Mouse (Mus musculus): ENCODE results near the gene Lgi2. TPM values are rescaled to one million over a fixed set of nuclear protein-coding genes. Genes with fewer than 3 reads are reported as not detected.

Lgi2 gene
- polyA plus RNA-seq, 1 experiment from 2014 or later, result 2.7 TPM

GRCm38 (mm10) chr5:52526324-52526986 is 39.8 kb downstream of the Lgi2 start:
- Histone ChIP-seq H3K4me2 (ENCODE audit: low read length) (no peak overlapping the region), H3K4me3 (replicated peaks; ENCODE audit: low read length) (no peak overlapping the region), H3K27me3 (replicated peaks; ENCODE audit: control insufficient read depth, insufficient read depth, low read length) (no peaks in the 10 kb centered on the region), H3K4me1 (replicated peaks; ENCODE audit: control insufficient read depth, insufficient read depth, low read length) (no peaks in the 10 kb centered on the region), H3K27ac (ENCODE audit: low read length) (no peak overlapping the region), H3K9ac (replicated peaks; ENCODE audit: low read depth, low read length) (no peak overlapping the region), H3K9me3 (ENCODE audit: control insufficient read depth, low read length) (no peaks in the 10 kb centered on the region), H3K36me3 (ENCODE audit: control insufficient read depth, insufficient read depth) (no peaks in the 10 kb centered on the region)
- ATAC-seq, result no peak
- WGBS, result 93% methylated on average over 8 of the region's 8 CpGs

DNA sequence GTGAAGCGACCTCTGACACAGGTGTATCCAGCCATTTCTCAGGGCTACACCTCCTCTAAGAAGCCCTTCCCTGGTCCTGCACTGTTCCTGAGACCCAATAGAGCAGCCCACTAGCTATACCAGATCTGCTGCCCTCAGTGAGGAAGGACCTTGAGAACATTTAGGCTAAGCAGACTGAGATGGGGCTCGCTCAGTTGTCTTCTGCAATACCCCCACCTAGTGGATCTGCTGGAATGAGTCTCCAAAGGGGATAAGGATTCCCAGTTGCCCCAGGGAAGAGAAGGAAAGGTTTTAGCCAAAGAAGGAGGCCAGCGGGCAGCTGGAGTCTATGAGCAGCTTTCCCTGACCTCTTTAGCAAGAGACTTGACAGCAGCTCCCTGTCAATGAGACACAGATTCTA is 42.1 kb downstream of the Lgi2 start:
- Histone ChIP-seq H3K36me3 (ENCODE audit: control insufficient read depth, insufficient read depth) (no peaks in the 10 kb centered on the region), H3K27ac (ENCODE audit: low read length) (no peak overlapping the region), H3K4me1 (replicated peaks; ENCODE audit: control insufficient read depth, insufficient read depth, low read length) (no peaks in the 10 kb centered on the region), H3K9ac (replicated peaks; ENCODE audit: low read depth, low read length) (no peak overlapping the region), H3K27me3 (replicated peaks; ENCODE audit: control insufficient read depth, insufficient read depth, low read length) (no peaks in the 10 kb centered on the region), H3K4me3 (replicated peaks; ENCODE audit: low read length) (no peak overlapping the region), H3K4me2 (ENCODE audit: low read length) (no peak overlapping the region), H3K9me3 (ENCODE audit: control insufficient read depth, low read length) (no peaks in the 10 kb centered on the region)
- WGBS, result 47% methylated on average over 3 of the region's 3 CpGs
- peak; percentile 75; the same call in 1 of the 2 replicates for ATAC-seq

- Histone ChIP-seq H3K4me2 (ENCODE audit: low read length) (no peak overlapping the region), H3K9ac (replicated peaks; ENCODE audit: low read depth, low read length) (no peak overlapping the region), H3K9me3 (ENCODE audit: control insufficient read depth, low read length) (no peaks in the 10 kb centered on the region), H3K36me3 (ENCODE audit: control insufficient read depth, insufficient read depth) (no peaks in the 10 kb centered on the region), H3K27ac (ENCODE audit: low read length) (no peak overlapping the region), H3K4me1 (replicated peaks; ENCODE audit: control insufficient read depth, insufficient read depth, low read length) (peaks cover 7% of the 10 kb centered on the region), H3K4me3 (replicated peaks; ENCODE audit: low read length) (no peak overlapping the region), H3K27me3 (replicated peaks; ENCODE audit: control insufficient read depth, insufficient read depth, low read length) (no peaks in the 10 kb centered on the region)
- ATAC-seq, result no peak
- WGBS, result 86% methylated on average over 2 of the region's 2 CpGs
These were observed 46.3 kb downstream of the Lgi2 start for GRCm38 (mm10) chr5:52519921-52520320.

GRCm38 (mm10) chr5:52516072-52516476 is 50.2 kb downstream of the Lgi2 start:
- 12% methylated on average over 21 of the region's 21 CpGs for WGBS
- no peaks in the 10 kb centered on the region for H3K27me3 ChIP-seq (replicated peaks; ENCODE audit: control insufficient read depth, insufficient read depth, low read length)
- peak overlapping the region; percentile 48 for H3K4me3 ChIP-seq (replicated peaks; ENCODE audit: low read length)
- peaks cover 7% of the 10 kb centered on the region for H3K4me1 ChIP-seq (replicated peaks; ENCODE audit: control insufficient read depth, insufficient read depth, low read length)
- H3K9me3 ChIP-seq (ENCODE audit: control insufficient read depth, low read length), result no peaks in the 10 kb centered on the region
- peak overlapping the region; percentile 83 for H3K4me2 ChIP-seq (ENCODE audit: low read length)
- ATAC-seq, result peak; percentile 85
- no peaks in the 10 kb centered on the region for H3K36me3 ChIP-seq (ENCODE audit: control insufficient read depth, insufficient read depth)
- peak overlapping the region; percentile 65 for H3K9ac ChIP-seq (replicated peaks; ENCODE audit: low read depth, low read length)
- H3K27ac ChIP-seq (ENCODE audit: low read length), result peak overlapping the region; percentile 59

GRCm38 (mm10) chr5:52515246-52516021 is 50.8 kb downstream of the Lgi2 start:
- peak overlapping the region; percentile 65 for H3K9ac ChIP-seq (replicated peaks; ENCODE audit: low read depth, low read length)
- WGBS, result 15% methylated on average over 22 of the region's 22 CpGs
- H3K4me3 ChIP-seq (replicated peaks; ENCODE audit: low read length), result peak overlapping the region; percentile 48
- peak overlapping the region; percentile 83 for H3K4me2 ChIP-seq (ENCODE audit: low read length)
- no peaks in the 10 kb centered on the region for H3K27me3 ChIP-seq (replicated peaks; ENCODE audit: control insufficient read depth, insufficient read depth, low read length)
- no peaks in the 10 kb centered on the region for H3K9me3 ChIP-seq (ENCODE audit: control insufficient read depth, low read length)
- no peaks in the 10 kb centered on the region for H3K36me3 ChIP-seq (ENCODE audit: control insufficient read depth, insufficient read depth)
- H3K4me1 ChIP-seq (replicated peaks; ENCODE audit: control insufficient read depth, insufficient read depth, low read length), result peaks cover 7% of the 10 kb centered on the region
- H3K27ac ChIP-seq (ENCODE audit: low read length), result peak overlapping the region; percentile 37; the same call in 1 of the 2 replicates
- peak; percentile 65 for ATAC-seq

DNA sequence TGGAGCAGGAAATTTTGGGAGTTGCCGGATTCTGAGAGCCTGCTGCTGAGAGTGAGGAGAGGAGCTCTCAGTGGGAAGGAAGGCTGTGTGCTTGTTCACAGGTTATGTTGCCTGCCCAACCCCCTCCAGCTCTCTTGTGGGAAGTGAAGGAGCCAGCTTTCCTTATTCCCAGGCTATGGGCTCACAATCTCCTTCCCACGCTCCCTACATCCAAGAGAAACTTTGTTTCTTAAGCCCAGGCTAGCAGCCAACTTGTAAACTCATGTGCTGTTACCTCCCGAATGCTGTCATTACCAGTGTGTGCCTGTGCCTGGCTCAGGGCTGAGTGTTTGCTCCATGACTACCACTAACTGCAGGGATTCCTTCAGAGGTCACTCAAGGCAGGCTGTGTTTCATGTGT is 55.2 kb downstream of the Lgi2 start:
- no peak overlapping the region for H3K9ac ChIP-seq (replicated peaks; ENCODE audit: low read depth, low read length)
- ATAC-seq, result no peak
- WGBS, result 67% methylated on average over 3 of the region's 3 CpGs
- H3K9me3 ChIP-seq (ENCODE audit: control insufficient read depth, low read length), result no peaks in the 10 kb centered on the region
- no peak overlapping the region for H3K4me2 ChIP-seq (ENCODE audit: low read length)
- peaks cover 4% of the 10 kb centered on the region for H3K4me1 ChIP-seq (replicated peaks; ENCODE audit: control insufficient read depth, insufficient read depth, low read length)
- H3K27ac ChIP-seq (ENCODE audit: low read length), result no peak overlapping the region
- H3K4me3 ChIP-seq (replicated peaks; ENCODE audit: low read length), result no peak overlapping the region
- no peaks in the 10 kb centered on the region for H3K36me3 ChIP-seq (ENCODE audit: control insufficient read depth, insufficient read depth)
- no peaks in the 10 kb centered on the region for H3K27me3 ChIP-seq (replicated peaks; ENCODE audit: control insufficient read depth, insufficient read depth, low read length)

- Histone ChIP-seq H3K4me3 (replicated peaks; ENCODE audit: low read length) (no peak overlapping the region), H3K9ac (replicated peaks; ENCODE audit: low read depth, low read length) (no peak overlapping the region), H3K4me1 (replicated peaks; ENCODE audit: control insufficient read depth, insufficient read depth, low read length) (no peaks in the 10 kb centered on the region), H3K27me3 (replicated peaks; ENCODE audit: control insufficient read depth, insufficient read depth, low read length) (no peaks in the 10 kb centered on the region), H3K36me3 (ENCODE audit: control insufficient read depth, insufficient read depth) (no peaks in the 10 kb centered on the region), H3K9me3 (ENCODE audit: control insufficient read depth, low read length) (no peaks in the 10 kb centered on the region), H3K27ac (ENCODE audit: low read length) (no peak overlapping the region), H3K4me2 (ENCODE audit: low read length) (no peak overlapping the region)
- ATAC-seq, result no peak
- WGBS, result 88% methylated on average over 6 of the region's 6 CpGs
These were observed 56.8 kb downstream of the Lgi2 start for GRCm38 (mm10) chr5:52509416-52509815.

DNA sequence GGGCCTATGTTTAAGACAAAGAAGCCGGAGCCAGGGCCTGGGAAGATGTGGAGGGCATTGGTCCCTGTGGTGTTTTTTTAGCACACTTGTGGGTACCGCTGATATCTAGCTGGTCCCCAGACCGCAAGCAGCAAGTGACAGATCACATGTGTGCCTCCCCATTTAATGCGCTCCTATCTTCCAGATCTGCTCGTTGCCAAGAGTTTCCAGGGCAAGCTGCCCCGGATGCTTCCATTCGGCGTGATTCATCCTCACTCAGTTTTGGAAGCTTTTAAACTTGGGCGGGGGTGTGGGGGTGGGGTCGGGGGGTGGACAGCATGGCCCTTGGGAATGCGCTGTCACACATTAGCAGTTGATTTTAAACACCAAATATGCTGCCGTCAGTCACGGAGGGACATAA is 61.6 kb downstream of the Lgi2 start:
- no peak for ATAC-seq
- Histone ChIP-seq H3K27me3 (replicated peaks; ENCODE audit: control insufficient read depth, insufficient read depth, low read length) (no peaks in the 10 kb centered on the region), H3K36me3 (ENCODE audit: control insufficient read depth, insufficient read depth) (no peaks in the 10 kb centered on the region), H3K4me2 (ENCODE audit: low read length) (no peak overlapping the region), H3K27ac (ENCODE audit: low read length) (no peak overlapping the region), H3K4me3 (replicated peaks; ENCODE audit: low read length) (no peak overlapping the region), H3K4me1 (replicated peaks; ENCODE audit: control insufficient read depth, insufficient read depth, low read length) (no peaks in the 10 kb centered on the region), H3K9me3 (ENCODE audit: control insufficient read depth, low read length) (no peaks in the 10 kb centered on the region), H3K9ac (replicated peaks; ENCODE audit: low read depth, low read length) (no peak overlapping the region)
- 79% methylated on average over 13 of the region's 13 CpGs for WGBS

- Histone ChIP-seq H3K9ac (replicated peaks; ENCODE audit: low read depth, low read length) (no peak overlapping the region), H3K36me3 (ENCODE audit: control insufficient read depth, insufficient read depth) (no peaks in the 10 kb centered on the region), H3K4me3 (replicated peaks; ENCODE audit: low read length) (no peak overlapping the region), H3K9me3 (ENCODE audit: control insufficient read depth, low read length) (no peaks in the 10 kb centered on the region), H3K27me3 (replicated peaks; ENCODE audit: control insufficient read depth, insufficient read depth, low read length) (no peaks in the 10 kb centered on the region), H3K4me2 (ENCODE audit: low read length) (no peak overlapping the region), H3K4me1 (replicated peaks; ENCODE audit: control insufficient read depth, insufficient read depth, low read length) (no peaks in the 10 kb centered on the region), H3K27ac (ENCODE audit: low read length) (no peak overlapping the region)
- WGBS, result 90% methylated on average over 11 of the region's 11 CpGs
- no peak for ATAC-seq
These were observed 62.1 kb downstream of the Lgi2 start for GRCm38 (mm10) chr5:52504148-52504547.
